Mouse (Mus musculus): Measurements from ENCODE around the gene Stac3. TPM values are rescaled to one million over a fixed set of nuclear protein-coding genes. Genes with fewer than 3 reads are reported as not detected.

Stac3 gene
- total RNA-seq, 2 experiments from 2014 or later, result 381 to 402 TPM

Other genes starting within 250 kb of the Stac3 start
- gene Kif5a, start 238.3 kb upstream of the Stac3 start, total RNA-seq (2021), result under 1 TPM; 0.21 to 0.37 TPM
- gene Dctn2, start 235.3 kb upstream of the Stac3 start, total RNA-seq (2021), result 10 to 100 TPM; 96.1 to 97.2 TPM
- gene Mbd6, start 212.7 kb upstream of the Stac3 start, total RNA-seq (2021), result 10 to 100 TPM; 14.6 to 15.7 TPM
- gene Mars, start 189.9 kb upstream of the Stac3 start, total RNA-seq (2021), result 10 to 100 TPM; 67.5 to 68.8 TPM
- under 1 TPM; 0.46 to 0.83 TPM for gene Arhgap9, start 179.7 kb upstream of the Stac3 start, total RNA-seq (2021)
- under 1 TPM; 0.41 to 0.74 TPM for gene Gli1, start 159.7 kb upstream of the Stac3 start, total RNA-seq (2021)
- gene Inhbe, start 147.3 kb upstream of the Stac3 start, total RNA-seq (2021), result not detected
- gene Inhbc, start 131.3 kb upstream of the Stac3 start, total RNA-seq (2021), result not detected
- gene R3hdm2, start 121.4 kb upstream of the Stac3 start, total RNA-seq (2021), result 100 to 1,000 TPM; 133 to 135 TPM
- 10 to 100 TPM; 10.1 to 13.7 TPM for gene Ndufa4l2, start 13.3 kb downstream of the Stac3 start, total RNA-seq (2021)
- 10 to 100 TPM; 25.8 to 25.9 TPM for gene Shmt2, start 20.8 kb downstream of the Stac3 start, total RNA-seq (2021)
- gene Nxph4, start 32.9 kb downstream of the Stac3 start, total RNA-seq (2021), result under 1 TPM; 0.14 to 0.36 TPM
- gene Lrp1, start 119.5 kb downstream of the Stac3 start, total RNA-seq (2021), result 10 to 100 TPM; 40.8 to 43.4 TPM
- 10 to 100 TPM; 16.0 to 17.9 TPM for gene Stat6, start 141.3 kb downstream of the Stac3 start, total RNA-seq (2021)
- gene Nemp1, start 165.2 kb downstream of the Stac3 start, total RNA-seq (2021), result 1 to 10 TPM; 2.5 to 2.7 TPM
- gene Nab2, start 166.9 kb downstream of the Stac3 start, total RNA-seq (2021), result 1 to 10 TPM; 3.4 to 3.5 TPM
- gene Myo1a, start 203.5 kb downstream of the Stac3 start, total RNA-seq (2021), result not detected
- not detected for gene Tac2, start 222.8 kb downstream of the Stac3 start, total RNA-seq (2021)
- gene Zbtb39, start 237.9 kb downstream of the Stac3 start, total RNA-seq (2021), result 1 to 10 TPM; 6.3 to 6.6 TPM